Mouse (Mus musculus): Measurements from ENCODE around the gene Pax8.
A peak's percentile ranks its signal among the peaks of the same experiment; 100 is the strongest.

The Pax8 gene

DNA sequence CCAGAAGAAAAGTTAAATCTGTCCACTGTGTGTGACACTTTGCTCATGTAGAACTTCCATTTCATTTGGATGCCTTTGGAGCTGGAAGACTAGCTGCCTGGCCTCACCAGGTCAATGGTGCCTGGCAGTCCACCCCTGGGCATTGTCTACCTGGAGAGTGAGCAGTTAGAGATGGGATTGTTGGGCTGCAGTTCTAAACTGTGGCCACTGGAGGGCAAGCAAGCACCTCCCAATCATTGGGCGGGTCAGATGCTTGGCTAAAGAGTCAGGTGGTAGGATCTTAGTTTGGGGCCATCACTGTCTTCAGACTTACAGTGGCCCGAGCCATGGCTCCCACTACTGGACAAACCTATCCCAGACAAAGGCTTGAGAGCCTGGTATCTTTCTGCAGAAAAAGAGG, 66.2 kb downstream of the Pax8 start:
- DNase-seq = peak; percentile 84

DNA sequence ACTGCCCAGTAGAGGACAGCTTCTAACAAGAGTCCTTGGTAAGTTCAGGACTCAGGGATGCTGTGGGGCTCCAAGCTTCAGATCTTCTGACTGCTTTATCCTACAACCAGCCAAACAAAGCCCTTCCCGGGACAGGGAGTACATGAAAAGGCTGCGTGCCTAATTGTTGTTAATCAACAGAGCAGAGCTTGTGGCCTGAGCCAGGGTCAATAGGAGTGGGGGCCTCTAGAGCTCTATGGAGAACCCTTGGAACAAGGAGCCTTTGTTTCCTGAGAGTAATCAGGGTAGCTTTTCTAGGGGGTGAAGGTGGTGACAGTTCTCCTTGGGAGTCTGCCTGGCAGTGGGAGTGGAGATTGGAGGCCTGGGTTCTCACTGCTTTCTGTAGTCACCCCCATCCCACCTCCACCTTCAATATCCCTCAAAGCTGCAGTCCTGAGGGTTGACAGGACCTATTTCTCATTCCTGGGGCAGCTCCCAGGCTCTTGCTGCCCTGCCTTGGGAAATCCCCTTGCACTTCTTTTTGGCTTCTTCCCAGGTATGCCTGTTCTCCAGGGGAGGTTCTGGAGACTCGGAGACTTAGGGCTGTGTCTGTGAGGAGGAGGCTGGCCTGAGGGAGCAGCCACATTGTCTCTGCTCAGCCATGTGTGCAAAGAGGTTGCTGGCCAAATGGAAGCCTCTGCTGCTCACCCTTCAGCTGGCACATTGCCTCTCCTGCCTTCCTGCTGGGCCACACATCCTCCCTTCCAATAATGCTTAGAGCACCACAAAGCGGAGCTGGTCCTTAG, 67.5 kb downstream of the Pax8 start:
- DNase-seq = peak; percentile 76

DNA sequence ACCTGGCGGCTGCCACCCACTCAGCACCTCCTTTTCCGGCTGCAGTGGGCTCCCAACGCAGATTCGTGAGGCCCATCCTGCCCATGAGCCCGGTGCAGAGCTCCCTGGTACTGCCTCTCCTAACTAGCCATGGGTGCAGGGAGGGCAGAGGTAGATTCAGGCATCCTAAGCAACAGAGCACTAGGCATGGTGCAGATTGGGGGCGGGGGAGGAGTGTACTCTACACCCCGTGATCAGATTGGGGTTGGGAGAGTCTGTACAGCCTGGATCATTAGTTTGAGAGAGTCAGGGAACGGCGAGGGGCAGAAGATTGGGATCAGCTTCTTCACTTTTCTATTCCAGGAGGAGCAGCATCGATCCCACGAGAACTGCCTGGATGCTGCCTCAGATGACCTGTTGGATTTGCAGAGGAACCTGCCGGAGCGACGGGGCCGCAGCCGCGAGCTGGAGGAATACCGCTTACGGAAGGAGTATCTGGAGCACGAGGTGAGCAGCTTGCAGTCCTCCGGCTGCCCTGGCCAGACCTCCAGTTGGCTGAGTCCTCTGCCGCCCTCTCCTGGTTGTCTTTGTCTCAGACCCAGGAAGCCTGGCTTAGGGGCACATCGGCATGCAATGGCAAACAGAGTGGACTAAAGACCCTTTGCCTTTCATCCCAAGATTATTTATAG, 69.9 kb downstream of the Pax8 start:
- peak; percentile 84 for DNase-seq

DNA sequence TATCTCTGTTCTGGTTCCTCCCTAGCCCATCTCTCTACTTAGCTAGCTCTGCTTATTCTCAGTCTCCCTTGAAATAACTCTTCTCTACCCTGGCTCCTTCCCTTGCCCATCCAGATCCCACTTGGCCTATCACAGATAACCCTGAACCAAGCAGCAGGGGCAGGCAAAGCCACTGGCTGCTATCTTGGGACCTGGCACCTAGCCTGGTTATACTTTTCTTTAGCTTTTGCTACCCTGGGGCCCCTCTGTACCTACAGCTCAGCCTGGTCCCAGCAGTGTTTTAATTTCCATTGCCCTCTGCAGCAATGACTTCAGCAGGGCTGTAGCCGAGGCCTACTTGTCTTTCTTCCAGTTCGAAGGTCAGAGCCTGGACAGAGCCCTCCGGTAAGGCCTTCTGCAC, 74.7 kb downstream of the Pax8 start:
- no peak for DNase-seq

DNA sequence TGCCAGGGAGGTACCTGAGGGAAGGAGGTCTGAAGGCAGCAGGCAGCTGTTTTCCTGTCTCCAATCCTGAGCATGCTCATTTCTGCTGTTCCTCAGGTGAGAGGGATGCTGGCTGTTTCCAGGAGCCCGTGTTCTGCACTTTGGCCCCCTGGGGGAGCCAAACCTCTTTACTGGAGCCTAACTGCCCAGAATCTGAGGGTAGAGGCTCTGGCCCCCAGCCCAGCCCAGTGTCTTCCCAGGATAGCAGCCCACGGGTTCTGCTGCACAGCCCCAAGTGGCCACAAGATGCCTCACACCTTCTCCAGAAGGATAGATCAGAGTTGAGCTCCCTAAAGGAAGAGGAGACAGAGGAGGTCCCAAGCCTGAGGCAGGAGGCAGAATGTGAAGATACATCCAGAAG, 78.3 kb downstream of the Pax8 start:
- DNase-seq = no peak

DNA sequence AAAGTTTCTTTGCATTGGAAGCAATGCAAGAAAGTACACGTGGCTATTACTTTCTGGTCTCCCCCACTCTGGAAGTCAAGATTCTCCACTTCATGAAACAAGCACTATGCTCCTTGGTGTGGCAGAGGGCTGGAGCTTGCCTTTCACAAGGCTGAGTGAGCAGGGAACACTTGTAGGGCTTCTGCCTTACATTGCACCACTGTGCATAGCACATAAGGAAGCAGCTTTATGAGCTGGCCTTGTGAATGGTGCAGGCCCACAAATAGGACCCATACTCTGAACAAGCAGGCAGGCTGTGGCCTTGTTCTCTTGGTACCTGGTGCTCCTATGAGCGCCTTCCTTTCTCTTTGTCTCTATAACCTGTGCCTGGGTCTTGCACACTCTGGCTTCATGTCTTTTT, 82.1 kb downstream of the Pax8 start:
- no peak for DNase-seq

DNA sequence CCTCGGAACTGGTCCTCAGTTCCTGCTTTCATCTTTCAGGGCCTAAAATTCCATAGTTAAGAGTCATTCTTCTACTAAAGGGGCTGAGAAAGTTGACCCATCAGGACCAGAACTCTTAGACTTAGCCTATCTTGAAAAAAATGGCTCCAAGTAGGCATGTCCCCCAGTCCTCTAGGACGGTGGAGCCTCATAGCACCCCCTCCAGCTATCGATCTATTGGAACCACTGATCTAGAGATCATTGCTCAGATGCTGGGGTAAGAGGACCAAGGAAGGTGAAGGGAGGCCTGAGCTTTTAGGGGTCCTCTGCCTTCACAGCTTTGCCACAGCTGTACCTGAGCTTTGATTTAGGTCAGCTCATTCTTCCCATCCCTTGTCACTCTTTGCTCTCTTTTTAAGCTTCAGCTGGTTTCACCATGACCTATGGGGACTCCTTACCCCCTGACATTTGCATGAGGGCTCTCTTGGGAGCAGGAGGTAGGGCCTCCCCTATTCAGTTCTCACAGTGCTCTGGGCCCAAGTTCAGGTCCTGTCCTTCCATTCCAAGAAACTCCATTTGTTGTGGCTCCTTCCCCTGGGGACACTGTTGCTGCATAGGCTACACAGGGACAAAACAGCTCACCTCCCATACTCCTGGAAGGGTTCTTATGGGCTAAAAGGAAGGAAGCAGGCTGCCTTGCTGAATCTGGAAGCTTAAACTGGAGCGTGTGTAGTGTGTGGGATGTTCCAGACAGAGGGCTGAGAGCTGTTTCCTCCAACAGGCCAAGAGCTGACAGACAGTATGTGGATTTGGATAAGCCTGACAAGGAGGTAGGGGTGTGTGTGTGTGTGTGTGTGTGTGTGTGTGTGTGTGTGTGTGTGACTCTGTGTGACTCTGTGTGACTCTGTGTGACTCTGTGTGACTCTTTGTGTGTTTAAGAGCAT, 87.8 kb downstream of the Pax8 start:
- DNase-seq = no peak

DNA sequence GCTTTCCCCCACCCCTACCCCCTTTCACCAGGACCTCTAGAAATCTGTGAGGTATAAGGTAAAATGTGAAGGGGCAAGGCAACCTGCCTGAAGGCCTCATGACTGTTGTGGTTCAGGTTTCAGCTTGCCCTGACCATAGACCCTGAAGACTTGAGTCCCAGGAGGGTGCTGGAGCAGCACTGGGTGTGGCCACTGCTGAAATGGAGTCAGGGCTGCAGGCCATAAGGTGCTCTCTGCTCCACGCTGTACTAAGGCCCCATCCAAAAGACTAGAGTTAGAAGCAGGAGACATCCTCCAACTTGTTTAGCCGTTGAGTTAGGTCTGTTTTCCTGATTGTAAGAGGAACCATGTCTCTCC, 88.5 kb downstream of the Pax8 start:
- DNase-seq = no peak

DNA sequence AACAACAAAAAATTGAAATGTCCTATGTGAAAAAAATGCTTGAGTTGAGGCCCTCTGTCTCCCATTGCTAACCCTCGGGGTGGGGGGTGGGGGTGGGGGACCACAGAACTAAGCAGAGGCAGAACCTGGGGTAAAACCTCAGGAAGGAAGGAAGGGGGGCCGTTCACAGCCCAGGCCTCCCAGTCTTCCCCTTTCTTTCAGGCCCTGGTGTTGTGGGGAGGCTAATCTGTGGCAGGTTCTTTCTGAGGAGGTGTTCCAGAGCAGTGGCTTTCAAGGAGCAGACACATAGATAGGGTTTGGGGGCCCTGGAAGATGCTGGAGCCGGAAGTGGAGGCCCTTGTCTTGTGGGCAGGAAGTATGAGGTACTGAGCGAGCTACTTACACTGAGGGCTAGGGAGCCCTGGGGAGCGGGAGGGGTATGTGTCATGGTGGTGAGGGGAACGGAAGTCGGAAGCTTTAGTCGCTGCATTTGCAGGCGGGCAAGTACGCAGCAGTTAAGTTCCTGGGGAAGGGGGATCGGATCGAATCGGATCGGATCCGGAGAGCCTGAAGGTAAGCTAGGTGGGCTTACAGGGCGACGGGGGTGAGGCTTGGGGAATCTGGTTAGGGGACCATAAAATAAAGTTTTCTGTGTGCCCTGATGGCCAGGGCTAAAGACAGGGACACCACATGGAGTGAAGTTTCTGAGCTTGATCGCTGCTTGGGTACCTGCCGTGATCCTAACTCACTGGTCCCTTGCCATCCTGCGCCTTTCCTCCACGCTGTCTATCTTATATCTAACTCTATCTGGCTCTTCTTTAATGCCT, 89.0 kb downstream of the Pax8 start:
- no peak for DNase-seq

DNA sequence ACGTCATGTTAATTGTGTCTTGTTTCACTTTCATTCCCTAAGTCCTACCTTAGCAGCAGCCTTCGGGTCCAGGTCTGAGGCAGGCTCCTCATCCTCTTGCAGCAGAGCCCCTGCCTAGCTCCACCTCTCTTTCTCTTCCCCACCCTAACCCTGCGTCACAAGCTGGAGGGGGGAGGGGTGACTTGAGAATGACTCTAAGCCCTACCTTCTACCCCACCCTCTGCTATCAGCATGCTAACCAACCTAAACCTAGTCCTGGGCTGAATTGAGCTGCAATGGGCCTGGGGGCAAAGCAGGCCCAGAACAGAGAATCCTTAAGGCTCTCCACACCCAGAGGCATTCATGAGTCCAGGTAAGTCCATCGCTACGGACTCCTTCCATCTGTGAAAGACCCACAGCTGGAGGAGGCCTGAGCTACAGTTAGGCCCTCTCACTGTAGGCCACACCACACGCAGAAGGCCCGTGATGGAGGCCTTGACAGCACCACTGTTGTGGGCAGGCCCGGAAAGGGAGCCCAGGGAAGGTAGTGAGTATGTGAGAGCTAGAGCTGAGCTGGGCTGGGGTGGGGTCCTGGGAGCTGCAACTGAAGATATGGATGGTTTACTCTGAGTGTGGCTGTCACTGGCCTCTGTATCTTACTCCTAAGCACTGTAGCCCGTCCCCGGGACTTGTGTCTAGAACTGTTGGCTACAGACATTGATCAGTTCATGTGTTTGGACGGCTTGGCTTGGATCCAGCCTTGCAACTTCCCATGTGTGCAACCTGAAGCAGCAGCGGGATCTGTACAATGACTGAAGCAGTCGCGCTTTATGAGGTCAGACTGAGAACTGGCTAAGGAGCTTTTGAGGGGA, 90.1 kb downstream of the Pax8 start:
- DNase-seq = no peak

DNA sequence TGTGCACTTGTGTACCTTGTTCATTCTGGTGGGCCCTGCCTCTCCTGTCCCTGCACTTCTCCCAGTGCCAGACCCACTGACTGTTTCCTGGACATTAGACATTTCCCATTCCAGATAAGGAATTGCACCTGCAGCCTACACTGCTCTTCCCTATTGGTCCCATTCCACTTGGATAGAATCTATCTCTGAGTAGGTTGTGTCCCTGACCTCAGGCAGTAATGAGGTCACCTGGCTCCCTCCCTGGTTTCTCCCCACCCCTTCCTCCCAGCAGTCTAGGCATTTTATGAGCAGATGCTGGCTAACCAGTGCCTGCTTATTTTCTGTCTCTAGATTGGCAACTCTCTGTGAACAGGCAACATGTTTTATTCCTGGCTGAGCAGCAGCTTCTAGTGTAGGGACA, 91.0 kb downstream of the Pax8 start:
- DNase-seq = no peak

DNA sequence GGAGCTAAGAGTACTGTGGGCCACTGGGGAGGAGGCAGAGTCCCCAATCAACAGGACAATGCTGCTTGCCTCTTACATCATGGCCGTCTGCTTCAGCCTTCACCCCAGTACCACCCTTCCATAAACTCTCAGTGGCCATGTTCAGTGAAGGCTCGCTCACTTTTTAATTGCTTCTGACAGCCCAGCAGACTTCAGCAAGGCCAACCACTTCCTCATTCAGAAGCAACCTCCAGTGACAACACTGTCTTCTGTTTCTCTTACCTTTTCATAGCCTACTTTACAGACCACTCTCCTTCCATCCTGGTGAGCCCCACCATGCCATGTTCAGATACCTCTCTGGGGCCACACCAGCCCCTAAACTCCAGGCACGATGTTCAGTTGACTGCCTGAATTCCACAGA, 91.8 kb downstream of the Pax8 start:
- no peak for DNase-seq

DNA sequence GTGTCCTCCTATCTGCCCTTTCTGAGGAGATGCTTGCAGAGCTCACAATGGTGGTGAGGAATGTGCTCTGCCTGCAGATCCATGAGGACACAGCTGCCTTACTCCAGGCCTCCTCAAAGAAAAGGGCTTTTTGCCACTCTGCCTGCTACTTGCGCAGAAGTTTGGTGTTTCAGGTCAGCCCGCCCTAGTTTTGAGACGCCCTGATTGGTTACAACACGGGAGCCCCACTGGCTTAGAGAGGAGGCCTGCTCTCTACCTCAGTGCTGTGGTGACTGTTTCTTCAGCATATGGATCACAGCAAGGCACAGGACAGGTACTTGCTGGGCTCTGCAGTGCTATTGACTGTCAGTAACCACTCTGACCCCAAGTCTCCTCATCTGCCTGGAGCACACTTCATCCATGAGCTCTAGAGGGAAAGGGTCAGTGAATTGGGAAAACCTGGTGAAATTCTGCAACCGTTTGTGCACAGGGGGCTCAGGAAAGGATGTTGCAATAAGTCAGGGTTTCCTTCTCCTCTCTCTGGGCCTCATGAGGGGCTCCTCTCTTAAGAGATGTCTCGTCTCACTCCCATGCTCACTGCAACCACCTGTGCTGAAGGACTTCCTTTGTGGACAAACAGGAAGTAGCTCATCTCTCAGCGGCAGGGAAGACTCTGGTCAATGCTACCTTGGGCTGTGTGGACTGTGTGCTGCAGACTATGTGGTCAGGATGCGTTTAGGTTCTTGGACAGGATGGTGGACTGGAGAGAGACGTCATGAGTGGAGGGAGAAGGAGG, 92.8 kb downstream of the Pax8 start:
- no peak for DNase-seq

DNA sequence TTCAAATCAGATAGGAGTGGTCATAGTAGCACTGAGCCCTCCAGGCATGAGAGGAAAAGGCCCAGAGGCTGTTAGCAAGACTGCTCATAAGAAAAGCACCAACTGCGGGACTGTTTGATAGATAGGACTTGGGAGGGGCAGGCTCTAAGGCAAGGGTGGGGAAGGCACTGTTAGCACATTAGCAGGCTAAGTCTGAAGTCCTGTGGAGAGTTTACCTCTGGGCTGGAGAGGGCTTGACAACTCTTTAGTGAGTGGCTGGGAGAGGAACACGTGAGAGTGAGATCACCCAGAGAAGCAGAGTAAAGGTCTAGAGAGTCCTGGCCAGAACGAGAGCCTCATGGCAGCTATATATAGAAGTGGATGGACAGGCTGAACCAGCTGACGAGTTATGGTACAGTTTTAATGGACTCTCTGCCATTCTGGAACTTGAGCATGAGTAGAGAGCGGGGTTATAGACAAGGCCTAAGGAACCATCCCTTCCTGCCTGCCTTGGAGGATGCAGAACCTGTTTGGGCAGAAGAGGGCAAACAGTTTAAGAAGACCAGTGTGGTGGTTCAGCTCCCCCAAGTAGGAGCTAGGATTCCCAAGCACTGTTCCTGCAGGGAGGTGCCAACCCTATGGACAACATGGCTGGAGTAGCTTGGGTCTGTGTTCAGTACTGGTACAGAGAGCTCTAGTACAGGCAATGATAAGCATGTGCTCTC, 96.5 kb downstream of the Pax8 start:
- DNase-seq = no peak

All from kidney, adult 9 months (tissue).